Mouse (Mus musculus) thymus, adult 2 months (tissue): ENCODE data around the gene Gjc2. TPM values are rescaled to one million over a fixed set of nuclear protein-coding genes. Genes with fewer than 3 reads are reported as not detected.

ENCODE experiments used
- DNase-seq: peaks from one replicate; pipeline ENCODE4 v3.0.0; 2021
- H3K27ac ChIP-seq: fragments of 200-500 bp; 2 replicates; pipeline ENCODE4 v1.5.1; 2012; ENCODE audit warnings: low read length, control low read depth; ENCODE audit not compliant: control insufficient read depth, insufficient read depth
- H3K27me3 ChIP-seq: fragments of 200-500 bp; 2 replicates; pipeline ENCODE4 v1.6.1; 2012; ENCODE audit warnings: mild to moderate bottlenecking, low read length, moderate library complexity, mixed read lengths; ENCODE audit not compliant: control insufficient read depth, insufficient read depth
- H3K36me3 ChIP-seq: fragments of 200-500 bp; 2 replicates; pipeline ENCODE4 v1.6.1; 2012; ENCODE audit warnings: mild to moderate bottlenecking, low read length, moderate library complexity; ENCODE audit not compliant: control insufficient read depth, insufficient read depth
- H3K4me1 ChIP-seq: fragments of 200-500 bp; replicated peaks from 2 replicates; pipeline ENCODE4 v1.6.1; 2012; ENCODE audit warnings: low read length; ENCODE audit not compliant: control insufficient read depth, insufficient read depth
- H3K4me3 ChIP-seq: fragments of 200-500 bp; 2 replicates; pipeline ENCODE4 v1.5.1; 2012; ENCODE audit warnings: mild to moderate bottlenecking, low read length, control low read depth, moderate library complexity; ENCODE audit not compliant: control insufficient read depth, insufficient read depth
- CTCF ChIP-seq: fragments of 200-500 bp; IDR thresholded peaks from 2 replicates; pipeline ENCODE4 v1.5.1; 2012; ENCODE audit warnings: mild to moderate bottlenecking, control low read depth, low read length, moderate library complexity, borderline replicate concordance; ENCODE audit not compliant: control insufficient read depth, poor library complexity, insufficient read depth; ENCODE audit errors: extremely low read depth
- POLR2A ChIP-seq: fragments of 200-500 bp; IDR thresholded peaks from 2 replicates; pipeline ENCODE4 v1.6.1; 2012; ENCODE audit warnings: mild to moderate bottlenecking, low read length, control low read depth, moderate library complexity; ENCODE audit not compliant: control insufficient read depth, poor library complexity, insufficient read depth; ENCODE audit errors: extremely low read depth
- WGBS: fragments of 180-500 bp; shearing (Covaris S2); methylation state at CpG from one replicate; pipeline ENCODE4 v1.1.7; 2018; 5-methylcytosine and 5-hydroxymethylcytosine counted together
- polyA plus RNA-seq: library from polyadenylated mRNA; depleted of rRNA; stranded (reverse); fragments of >200 nt; gene quantifications from 2 replicates; pipeline ENCODE4 v1.2.3, GENCODE M21; 2012

The Gjc2 gene
- polyA plus RNA-seq, 1 experiment: 0.66 TPM

DNA sequence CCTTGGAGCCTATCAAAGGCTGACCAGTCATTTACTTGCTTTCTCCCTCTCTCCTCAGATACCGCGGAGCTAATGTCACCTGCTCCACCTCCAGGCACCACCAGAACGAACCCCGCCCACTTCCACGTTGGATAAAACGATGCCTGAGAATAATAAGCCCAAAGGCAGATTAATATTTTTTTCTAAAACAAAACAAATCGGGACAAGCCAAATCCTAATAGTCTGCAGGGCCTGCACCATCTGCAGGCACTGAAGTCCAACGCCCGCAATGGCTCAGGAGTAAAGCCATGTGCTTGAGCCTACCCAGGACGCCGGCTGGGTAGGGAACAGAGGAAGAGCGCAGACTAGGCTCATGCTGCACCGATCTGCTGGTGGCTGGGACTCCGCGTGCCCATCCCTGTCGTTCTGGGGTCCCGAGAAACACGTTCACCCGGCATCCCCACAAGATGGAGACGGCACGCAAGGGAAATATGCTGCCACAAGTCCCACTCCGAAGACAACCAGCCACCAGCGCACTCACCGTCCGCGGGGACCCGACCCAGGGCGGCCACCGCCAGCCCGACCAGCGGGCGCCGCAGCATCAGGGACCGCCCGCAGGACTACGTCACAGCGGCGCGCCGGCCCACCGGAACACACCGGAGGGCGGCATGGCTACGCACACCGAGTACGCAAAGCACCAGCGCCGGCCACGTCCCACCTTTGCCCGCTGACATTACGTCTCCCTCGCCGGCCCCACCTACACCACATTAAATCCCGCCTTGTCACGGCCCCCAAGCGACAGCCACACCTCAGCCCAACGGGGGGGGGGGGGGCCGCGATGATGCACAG, 8.4 kb upstream of the Gjc2 start:
- Histone ChIP-seq H3K36me3 (no peaks in the 10 kb centered on the region), H3K4me1 (peaks cover 7% of the 10 kb centered on the region), H3K4me3 (peak overlapping the region; percentile 71), H3K27ac (peak overlapping the region; percentile 23; the same call in 1 of the 2 replicates), H3K27me3 (no peaks in the 10 kb centered on the region)
- TF ChIP-seq POLR2A (peak; percentile 87), CTCF (no peak; the same call in 1 of the 2 replicates)
- peak; percentile 89 for DNase-seq
- under 1% methylated on average over 59 of the region's 59 CpGs for WGBS

GRCm38 (mm10) chr11:59187706-59188105, 4.7 kb upstream of the Gjc2 start:
- Histone ChIP-seq H3K27ac (no peak overlapping the region), H3K4me1 (peaks cover 7% of the 10 kb centered on the region), H3K4me3 (no peak overlapping the region), H3K36me3 (no peaks in the 10 kb centered on the region), H3K27me3 (no peaks in the 10 kb centered on the region)
- no peak for DNase-seq
- WGBS: 91% methylated on average over 6 of the region's 6 CpGs
- TF ChIP-seq POLR2A (no peak), CTCF (no peak)

DNA sequence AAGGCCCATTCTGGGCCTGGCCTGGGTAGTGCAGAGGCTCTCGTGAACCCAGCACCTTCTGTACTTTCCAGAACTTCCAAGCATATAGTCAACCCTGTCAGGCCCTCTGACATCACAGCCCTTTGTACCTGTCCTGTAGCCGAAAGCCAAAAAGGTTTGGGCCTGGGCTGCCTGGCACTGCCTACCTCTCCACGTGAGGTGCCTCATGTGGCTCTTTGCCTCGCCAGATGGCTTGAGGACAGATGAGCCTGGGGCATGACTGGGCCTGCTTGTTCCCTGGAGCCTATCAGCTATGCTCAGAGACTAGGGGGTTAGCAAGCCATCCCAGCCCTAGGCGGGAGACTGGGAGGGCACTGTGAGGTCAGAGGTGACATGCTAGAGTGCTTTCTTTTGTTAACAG, 2.5 kb upstream of the Gjc2 start:
- DNase-seq: no peak
- Histone ChIP-seq H3K27me3 (no peaks in the 10 kb centered on the region), H3K4me3 (no peak overlapping the region), H3K27ac (no peak overlapping the region), H3K4me1 (no peaks in the 10 kb centered on the region), H3K36me3 (no peaks in the 10 kb centered on the region)
- TF ChIP-seq POLR2A (no peak), CTCF (no peak)
- WGBS: 91% methylated on average over 5 of the region's 5 CpGs

DNA sequence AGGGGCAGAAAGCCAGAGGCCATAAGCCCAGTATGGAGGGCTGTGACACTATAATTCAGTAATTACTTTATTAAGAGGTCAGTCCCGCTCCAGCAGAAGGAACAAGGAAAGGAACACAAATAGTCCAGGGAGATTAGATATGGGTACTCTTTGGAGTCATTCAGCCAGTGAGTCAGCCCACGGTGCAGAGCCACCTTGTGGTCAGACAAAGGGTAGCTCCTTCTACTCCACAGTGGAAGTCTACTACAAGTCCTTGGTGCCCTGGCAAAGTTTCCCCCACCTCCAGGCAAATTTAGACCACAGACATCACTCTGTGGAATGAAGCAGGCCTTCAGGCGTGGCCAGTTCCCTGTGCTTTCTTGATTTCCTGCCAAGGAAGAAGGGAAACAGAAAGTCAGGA, 808 bp upstream of the Gjc2 start:
- no peak overlapping the region for H3K27ac ChIP-seq
- H3K4me3 ChIP-seq: no peak overlapping the region
- H3K27me3 ChIP-seq: no peaks in the 10 kb centered on the region
- WGBS: 64% methylated on average over 3 of the region's 3 CpGs
- no peaks in the 10 kb centered on the region for H3K36me3 ChIP-seq
- no peaks in the 10 kb centered on the region for H3K4me1 ChIP-seq
- TF ChIP-seq POLR2A: no peak
- TF ChIP-seq CTCF: no peak
- no peak for DNase-seq

GRCm38 (mm10) chr11:59176921-59177320, 6.1 kb downstream of the Gjc2 start:
- 23% methylated on average over 34 of the region's 34 CpGs for WGBS
- no peak overlapping the region for H3K4me3 ChIP-seq
- no peak overlapping the region for H3K27ac ChIP-seq
- DNase-seq: no peak
- no peaks in the 10 kb centered on the region for H3K36me3 ChIP-seq
- H3K4me1 ChIP-seq: no peaks in the 10 kb centered on the region
- peaks cover 7% of the 10 kb centered on the region; the same call in 1 of the 2 replicates for H3K27me3 ChIP-seq
- TF ChIP-seq POLR2A: no peak
- TF ChIP-seq CTCF: no peak

DNA sequence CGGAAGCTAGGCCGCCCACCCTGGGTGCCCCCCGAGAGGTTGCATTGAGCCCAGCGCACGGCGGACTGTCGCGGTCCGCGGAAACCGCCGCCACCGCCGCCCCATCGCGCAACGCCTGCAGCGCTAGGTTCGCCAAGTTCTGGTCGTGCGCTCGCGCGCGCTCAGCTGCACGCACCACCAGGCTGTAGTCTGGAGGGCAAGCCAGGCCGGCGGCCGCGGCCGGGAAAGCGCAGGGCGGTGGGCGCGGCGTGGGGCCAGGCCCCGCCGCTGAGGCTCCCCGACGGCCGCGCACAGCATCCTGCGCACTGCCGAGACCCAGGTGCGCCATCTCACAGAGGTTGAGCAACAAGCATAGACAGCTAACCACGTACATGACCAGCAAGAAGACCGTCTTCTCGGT, 6.5 kb downstream of the Gjc2 start:
- no peak for DNase-seq
- H3K27me3 ChIP-seq: peaks cover 7% of the 10 kb centered on the region; the same call in 1 of the 2 replicates
- WGBS: 3% methylated on average over 47 of the region's 48 CpGs
- no peaks in the 10 kb centered on the region for H3K36me3 ChIP-seq
- H3K4me1 ChIP-seq: no peaks in the 10 kb centered on the region
- no peak overlapping the region for H3K27ac ChIP-seq
- no peak overlapping the region for H3K4me3 ChIP-seq
- no peak for TF ChIP-seq POLR2A
- no peak for TF ChIP-seq CTCF
